Mouse (Mus musculus): ENCODE measurements around the gene Coro1a. TPM values are rescaled to one million over a fixed set of nuclear protein-coding genes. Genes with fewer than 3 reads are reported as not detected.

Gene Coro1a
- polyA plus RNA-seq, 1 experiment = 204 TPM

DNA sequence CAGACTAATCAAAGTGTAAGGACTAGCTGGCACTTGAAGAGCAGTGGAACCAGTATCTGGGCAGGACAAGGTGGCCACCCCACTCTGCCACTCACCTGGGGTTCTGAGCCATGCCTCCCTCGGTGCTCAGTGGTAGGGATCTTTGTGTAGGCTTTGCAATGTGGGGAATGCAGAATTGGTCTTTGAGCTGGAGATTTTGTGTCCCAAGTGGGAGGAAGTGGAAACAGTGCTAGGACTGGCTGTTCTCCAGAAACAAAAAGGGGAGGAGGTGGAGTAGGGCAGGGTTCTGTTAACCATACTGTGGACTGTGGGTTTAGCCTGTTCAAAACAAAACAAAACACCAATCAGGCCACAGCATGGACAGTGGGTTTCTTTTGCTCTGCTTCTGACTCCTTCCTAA, 31.4 kb downstream of the Coro1a start, which contains the start of gene Sult1a1:
Gene Sult1a1, minus strand, starts transcription at position 226 of the 400 bp plus-strand sequence.
- Histone ChIP-seq H3K4me1 (ENCODE audit: control insufficient read depth, insufficient read depth, low read length) (peaks cover 3% of the 10 kb centered on the region), H3K4me3 (ENCODE audit: insufficient read depth, low read length) (peak within 1 kb of the TSS; percentile 10), H3K27ac (ENCODE audit: insufficient read depth, low read length) (peak within 1 kb of the TSS; percentile 49)
- TF ChIP-seq CTCF (IDR thresholded peaks at IDR 0.05; ENCODE audit: extremely low read depth, insufficient read depth, low read length) = no peak
- peak; percentile 60 for TF ChIP-seq POLR2A (IDR thresholded peaks at IDR 0.05; ENCODE audit: extremely low read depth, insufficient read depth, low read length)

DNA sequence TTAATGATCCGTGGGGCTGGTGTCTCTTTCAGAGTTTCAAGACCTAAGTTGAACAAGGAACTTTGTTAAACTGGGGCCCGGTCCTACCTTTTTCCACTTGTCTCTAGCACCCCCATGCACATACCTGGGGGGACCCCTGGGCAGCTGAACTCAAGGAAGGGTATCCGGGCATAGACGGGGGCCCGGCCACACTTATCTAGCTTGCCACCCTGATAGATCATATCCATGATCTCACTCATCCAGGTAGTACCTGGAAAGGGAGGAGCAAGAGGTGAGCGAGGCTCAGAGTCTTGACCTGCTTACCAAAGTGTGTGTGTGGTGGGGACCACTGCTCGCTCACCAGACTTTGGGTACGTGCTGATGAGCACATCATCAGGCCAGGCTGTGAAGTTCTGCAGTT, 32.5 kb downstream of the Coro1a start:
- H3K27ac ChIP-seq (ENCODE audit: insufficient read depth, low read length) = 0 out of 2 replicates have a peak overlapping the region, but pooled peaks have one; percentile 49
- TF ChIP-seq POLR2A (IDR thresholded peaks at IDR 0.05; ENCODE audit: extremely low read depth, insufficient read depth, low read length) (no peak), CTCF (IDR thresholded peaks at IDR 0.05; ENCODE audit: extremely low read depth, insufficient read depth, low read length) (no peak)
- H3K4me3 ChIP-seq (ENCODE audit: insufficient read depth, low read length) = no peak overlapping the region
- H3K4me1 ChIP-seq (ENCODE audit: control insufficient read depth, insufficient read depth, low read length) = peaks cover 3% of the 10 kb centered on the region

DNA sequence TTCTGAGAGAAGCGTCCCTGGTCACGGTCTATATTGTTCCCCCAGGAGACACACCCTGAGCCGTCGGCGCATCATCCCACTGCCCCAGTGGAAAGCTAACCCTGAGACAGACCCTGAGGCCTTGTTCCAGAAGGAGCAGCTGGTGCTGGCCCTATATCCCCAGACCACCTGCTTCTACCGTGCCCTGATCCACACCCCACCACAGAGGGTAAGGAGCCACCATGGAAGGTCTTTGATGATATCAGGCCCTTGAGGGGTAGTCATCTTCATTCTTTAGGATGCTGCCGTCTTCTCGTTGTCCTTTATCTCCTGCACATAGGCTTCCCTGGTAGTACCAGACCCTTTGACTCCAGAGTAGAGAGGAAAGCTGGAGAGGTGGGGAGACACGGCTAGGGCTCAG, 35.5 kb downstream of the Coro1a start:
- H3K4me3 ChIP-seq (ENCODE audit: insufficient read depth, low read length) = no peak overlapping the region
- no peak overlapping the region for H3K27ac ChIP-seq (ENCODE audit: insufficient read depth, low read length)
- TF ChIP-seq CTCF (IDR thresholded peaks at IDR 0.05; ENCODE audit: extremely low read depth, insufficient read depth, low read length) (no peak), POLR2A (IDR thresholded peaks at IDR 0.05; ENCODE audit: extremely low read depth, insufficient read depth, low read length) (no peak)
- H3K4me1 ChIP-seq (ENCODE audit: control insufficient read depth, insufficient read depth, low read length) = peaks cover 3% of the 10 kb centered on the region

DNA sequence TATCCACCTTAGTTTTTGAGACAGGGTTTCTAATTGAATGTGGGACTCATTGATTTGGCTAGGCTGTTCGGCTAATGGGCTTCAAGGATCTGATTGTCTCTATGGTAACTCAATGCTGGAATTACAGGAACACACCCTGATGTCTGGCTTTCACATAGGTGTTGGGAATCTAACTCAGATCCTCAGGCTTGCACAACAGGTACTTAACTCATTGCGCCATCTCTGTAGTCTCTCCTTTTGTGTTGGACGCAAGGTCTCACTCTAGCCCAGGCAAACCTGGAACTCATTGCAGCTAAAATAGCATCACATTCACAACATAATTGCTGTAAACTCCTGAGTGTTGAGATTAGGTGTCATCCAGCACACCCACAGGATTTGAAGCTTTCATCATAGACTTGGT, 37.4 kb downstream of the Coro1a start:
- Histone ChIP-seq H3K4me1 (ENCODE audit: control insufficient read depth, insufficient read depth, low read length) (peaks cover under 1% of the 10 kb centered on the region), H3K27ac (ENCODE audit: insufficient read depth, low read length) (no peak overlapping the region), H3K4me3 (ENCODE audit: insufficient read depth, low read length) (no peak overlapping the region)
- TF ChIP-seq CTCF (IDR thresholded peaks at IDR 0.05; ENCODE audit: extremely low read depth, insufficient read depth, low read length) (no peak), POLR2A (IDR thresholded peaks at IDR 0.05; ENCODE audit: extremely low read depth, insufficient read depth, low read length) (no peak)

DNA sequence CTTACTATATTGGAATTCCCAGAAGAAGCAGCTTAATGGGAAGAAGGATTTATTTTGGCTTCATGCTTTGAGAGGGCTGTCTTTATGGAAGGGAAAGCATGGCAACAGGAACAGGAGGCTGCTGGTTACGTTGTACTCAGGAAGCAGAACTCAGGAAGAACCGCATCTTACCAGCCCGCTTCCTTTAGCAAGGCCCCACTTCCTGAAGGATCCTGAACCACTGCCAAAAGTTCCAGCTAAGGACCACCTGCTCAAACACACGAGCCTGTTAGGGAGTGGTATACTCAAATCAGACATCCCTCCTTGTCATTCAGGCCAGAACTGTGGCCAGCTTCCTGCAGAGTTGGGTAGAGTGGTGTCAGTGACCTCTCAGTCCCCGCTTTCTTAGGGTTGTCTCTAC, 39.1 kb downstream of the Coro1a start:
- no peak overlapping the region for H3K4me3 ChIP-seq (ENCODE audit: insufficient read depth, low read length)
- no peaks in the 10 kb centered on the region for H3K4me1 ChIP-seq (ENCODE audit: control insufficient read depth, insufficient read depth, low read length)
- H3K27ac ChIP-seq (ENCODE audit: insufficient read depth, low read length) = no peak overlapping the region
- TF ChIP-seq CTCF (IDR thresholded peaks at IDR 0.05; ENCODE audit: extremely low read depth, insufficient read depth, low read length) = no peak
- TF ChIP-seq POLR2A (IDR thresholded peaks at IDR 0.05; ENCODE audit: extremely low read depth, insufficient read depth, low read length) = no peak

DNA sequence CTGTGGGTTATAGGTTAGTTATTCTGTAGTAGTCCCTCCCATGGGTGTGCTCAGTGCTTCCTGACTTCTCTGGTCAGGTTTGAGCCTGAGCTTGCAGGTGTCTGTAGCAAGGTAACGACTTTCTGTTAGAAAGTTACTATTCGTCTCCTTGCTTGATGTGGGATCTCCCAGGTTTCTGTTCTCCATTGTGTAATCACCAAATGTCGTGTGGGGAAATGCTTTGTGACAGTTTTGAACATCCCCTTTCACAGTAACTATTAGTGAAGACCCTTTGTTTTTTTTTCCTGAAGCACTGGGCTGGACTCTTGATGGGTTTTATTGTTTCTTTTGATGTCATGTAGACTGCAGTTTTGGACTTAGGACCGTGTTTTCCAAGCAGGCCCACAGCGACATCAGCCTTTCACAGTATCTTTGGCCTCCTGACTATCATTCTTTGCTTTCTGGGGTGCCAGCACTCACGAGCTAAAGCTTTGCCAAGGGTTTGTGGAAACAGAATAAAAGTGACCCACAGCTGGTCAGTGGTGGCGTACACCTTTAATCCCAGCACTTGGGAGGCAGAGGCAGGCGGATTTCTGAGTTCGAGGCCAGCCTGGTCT, 40.0 kb downstream of the Coro1a start:
- TF ChIP-seq CTCF (IDR thresholded peaks at IDR 0.05; ENCODE audit: extremely low read depth, insufficient read depth, low read length) (no peak), POLR2A (IDR thresholded peaks at IDR 0.05; ENCODE audit: extremely low read depth, insufficient read depth, low read length) (no peak)
- Histone ChIP-seq H3K4me1 (ENCODE audit: control insufficient read depth, insufficient read depth, low read length) (no peaks in the 10 kb centered on the region), H3K27ac (ENCODE audit: insufficient read depth, low read length) (no peak overlapping the region), H3K4me3 (ENCODE audit: insufficient read depth, low read length) (no peak overlapping the region)

DNA sequence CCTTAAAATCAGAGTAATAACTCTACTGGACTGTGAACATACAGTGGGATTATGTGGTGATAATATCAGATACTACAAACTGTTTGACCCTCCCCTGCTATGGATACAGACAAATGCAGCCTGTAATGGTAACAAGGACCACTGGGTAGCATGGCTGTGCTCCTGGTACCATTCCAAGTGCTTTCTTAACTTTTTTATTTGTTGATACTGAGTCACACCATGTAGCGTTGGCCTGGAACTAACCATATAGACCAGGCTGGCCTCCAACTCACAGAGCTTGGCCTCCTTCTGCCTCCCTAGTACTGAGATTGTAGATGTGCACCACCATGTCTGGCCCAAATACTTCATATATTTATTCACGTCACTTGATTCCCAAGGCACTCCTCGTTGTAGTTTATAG, 42.3 kb downstream of the Coro1a start:
- TF ChIP-seq POLR2A (IDR thresholded peaks at IDR 0.05; ENCODE audit: extremely low read depth, insufficient read depth, low read length) (no peak), CTCF (IDR thresholded peaks at IDR 0.05; ENCODE audit: extremely low read depth, insufficient read depth, low read length) (no peak)
- H3K27ac ChIP-seq (ENCODE audit: insufficient read depth, low read length) = no peak overlapping the region
- H3K4me3 ChIP-seq (ENCODE audit: insufficient read depth, low read length) = no peak overlapping the region
- no peaks in the 10 kb centered on the region for H3K4me1 ChIP-seq (ENCODE audit: control insufficient read depth, insufficient read depth, low read length)

DNA sequence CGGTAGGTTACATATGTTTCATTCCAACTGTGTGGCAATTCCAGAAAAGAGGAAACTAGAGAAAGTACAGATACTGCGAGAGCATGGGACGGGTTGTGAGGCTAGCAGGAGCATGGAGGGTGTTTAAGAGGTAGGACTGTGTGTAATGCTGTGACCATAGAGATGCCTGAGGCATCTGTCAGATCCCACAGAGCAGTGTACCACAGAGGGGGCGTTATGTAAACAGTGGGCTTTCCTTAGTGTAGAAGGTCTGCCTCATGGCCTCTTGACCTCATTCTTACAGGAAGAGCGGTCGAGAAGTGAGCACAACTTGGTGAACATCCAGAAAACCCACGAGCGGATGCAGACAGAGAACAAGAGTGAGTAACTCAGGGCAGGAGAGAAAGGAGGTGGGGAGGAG, 43.9 kb downstream of the Coro1a start:
- Histone ChIP-seq H3K4me3 (ENCODE audit: insufficient read depth, low read length) (no peak overlapping the region), H3K4me1 (ENCODE audit: control insufficient read depth, insufficient read depth, low read length) (no peaks in the 10 kb centered on the region), H3K27ac (ENCODE audit: insufficient read depth, low read length) (no peak overlapping the region)
- TF ChIP-seq CTCF (IDR thresholded peaks at IDR 0.05; ENCODE audit: extremely low read depth, insufficient read depth, low read length) (no peak), POLR2A (IDR thresholded peaks at IDR 0.05; ENCODE audit: extremely low read depth, insufficient read depth, low read length) (no peak)

DNA sequence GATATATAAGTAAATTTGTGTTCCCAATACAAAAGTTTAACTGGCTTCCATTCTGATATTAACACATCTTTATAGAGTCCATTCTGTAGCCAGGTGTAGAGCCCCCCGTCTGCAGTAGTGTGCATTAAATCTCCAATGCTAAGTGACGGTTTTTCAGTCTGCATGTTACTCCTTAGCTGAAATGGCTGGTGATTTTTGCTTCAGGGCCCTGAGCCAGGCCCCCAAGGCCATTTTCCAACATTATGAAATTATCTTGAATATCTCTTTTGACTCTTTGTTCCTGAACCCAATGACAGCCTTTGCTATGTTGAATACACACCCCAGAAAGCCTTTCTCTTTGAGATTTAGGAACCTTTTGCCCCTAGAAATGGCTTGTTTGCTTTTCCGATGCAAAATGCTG, 47.8 kb downstream of the Coro1a start:
- H3K27ac ChIP-seq (ENCODE audit: insufficient read depth, low read length) = no peak overlapping the region
- H3K4me3 ChIP-seq (ENCODE audit: insufficient read depth, low read length) = no peak overlapping the region
- TF ChIP-seq CTCF (IDR thresholded peaks at IDR 0.05; ENCODE audit: extremely low read depth, insufficient read depth, low read length) (no peak), POLR2A (IDR thresholded peaks at IDR 0.05; ENCODE audit: extremely low read depth, insufficient read depth, low read length) (no peak)
- no peaks in the 10 kb centered on the region for H3K4me1 ChIP-seq (ENCODE audit: control insufficient read depth, insufficient read depth, low read length)

DNA sequence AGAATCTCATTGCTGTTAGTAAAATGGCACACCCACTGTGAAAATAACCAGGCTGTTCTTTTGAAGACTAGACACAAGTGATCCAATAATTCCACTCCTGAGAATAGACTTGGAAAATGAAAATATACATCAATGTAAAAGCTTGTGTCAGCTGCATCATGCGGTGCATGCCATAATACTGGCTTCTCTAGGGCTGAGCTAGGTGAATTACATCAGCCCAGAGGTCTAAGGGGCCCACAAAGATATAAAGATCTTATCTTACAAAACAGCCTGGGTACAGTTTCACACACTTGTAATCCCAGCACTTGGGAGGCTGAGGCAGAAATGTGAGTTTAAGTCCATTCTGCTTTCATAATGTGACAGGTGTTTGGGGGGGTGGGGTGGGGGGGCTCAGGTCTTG, 50.1 kb downstream of the Coro1a start:
- Histone ChIP-seq H3K4me3 (ENCODE audit: insufficient read depth, low read length) (no peak overlapping the region), H3K27ac (ENCODE audit: insufficient read depth, low read length) (no peak overlapping the region), H3K4me1 (ENCODE audit: control insufficient read depth, insufficient read depth, low read length) (no peaks in the 10 kb centered on the region)
- TF ChIP-seq POLR2A (IDR thresholded peaks at IDR 0.05; ENCODE audit: extremely low read depth, insufficient read depth, low read length) (no peak), CTCF (IDR thresholded peaks at IDR 0.05; ENCODE audit: extremely low read depth, insufficient read depth, low read length) (no peak)
